Mouse (Mus musculus) cerebellum, adult 9-10 months (tissue): ENCODE results near the gene Gm21891.
"Not testable (repeated sequence)": the region's sequence is repeated elsewhere in the genome, so short reads cannot be mapped to it uniquely, and the experiment has no call there.

Experiments
- DNase-seq: peaks from one replicate; pipeline ENCODE4 v3.0.0; 2022

Gm21891 gene

GRCm38 (mm10) chrY:13133392-13133791, at the start of gene Gm21891:
Gene Gm21891, minus strand, starts transcription at chrY:13133492.
- DNase-seq, result not testable (repeated sequence)

DNA sequence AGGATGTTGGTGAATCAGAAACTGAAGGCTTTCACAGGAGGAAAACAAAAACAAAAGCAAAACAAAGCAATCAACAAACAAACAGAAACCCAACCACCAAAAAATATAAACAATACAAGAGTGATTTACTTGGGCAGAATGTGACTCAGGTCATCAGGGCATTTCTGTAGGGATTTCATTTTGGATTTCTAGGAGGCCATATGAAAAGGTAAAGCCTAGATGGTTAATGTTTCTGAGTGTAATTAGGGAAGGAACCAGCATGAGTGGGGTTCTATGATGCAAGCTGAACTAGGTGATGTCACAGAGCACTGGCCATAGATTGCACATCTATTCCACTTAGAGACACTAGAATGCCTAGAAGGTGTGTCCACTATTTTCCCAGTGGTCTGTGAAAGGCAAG, 28.4 kb upstream of the Gm21891 start, which contains the start of gene Gm21425:
TSS of gene Gm21425 (plus strand) at position 301 of the 400 bp plus-strand sequence.
- not testable (repeated sequence) for DNase-seq
